Mouse (Mus musculus): ENCODE results near the gene Itsn1. TPM values are rescaled to one million over a fixed set of nuclear protein-coding genes. Genes with fewer than 3 reads are reported as not detected.

The Itsn1 gene
- polyA plus RNA-seq, 1 experiment from 2014 or later: 29.6 TPM

GRCm38 (mm10) chr16:91851456-91852231 is 122.6 kb downstream of the Itsn1 start:
- Histone ChIP-seq H3K9ac (no peak overlapping the region), H3K9me3 (no peaks in the 10 kb centered on the region), H3K27me3 (no peaks in the 10 kb centered on the region), H3K4me1 (peaks cover 1% of the 10 kb centered on the region), H3K27ac (no peak overlapping the region), H3K36me3 (peaks cover 89% of the 10 kb centered on the region), H3K4me2 (no peak overlapping the region), H3K4me3 (no peak overlapping the region)
- 86% methylated on average over 19 of the region's 19 CpGs for WGBS
- no peak for ATAC-seq (ENCODE audit: insufficient number of reproducible peaks, insufficient read depth, low FRiP score, low TSS enrichment, low read depth)

- H3K9ac ChIP-seq: no peak overlapping the region
- H3K27me3 ChIP-seq: no peaks in the 10 kb centered on the region
- no peaks in the 10 kb centered on the region for H3K4me1 ChIP-seq
- WGBS: 77% methylated on average over 10 of the region's 10 CpGs
- H3K4me2 ChIP-seq: no peak overlapping the region
- no peaks in the 10 kb centered on the region for H3K9me3 ChIP-seq
- H3K27ac ChIP-seq: no peak overlapping the region
- H3K4me3 ChIP-seq: no peak overlapping the region
- ATAC-seq (ENCODE audit: insufficient number of reproducible peaks, insufficient read depth, low FRiP score, low TSS enrichment, low read depth): no peak
- peaks cover 90% of the 10 kb centered on the region for H3K36me3 ChIP-seq
Measured at GRCm38 (mm10) chr16:91852753-91853152, 123.7 kb downstream of the Itsn1 start.

GRCm38 (mm10) chr16:91853223-91853622 is 124.1 kb downstream of the Itsn1 start:
- Histone ChIP-seq H3K4me2 (no peak overlapping the region), H3K9ac (no peak overlapping the region), H3K27ac (no peak overlapping the region), H3K4me1 (no peaks in the 10 kb centered on the region), H3K27me3 (no peaks in the 10 kb centered on the region), H3K9me3 (no peaks in the 10 kb centered on the region), H3K4me3 (no peak overlapping the region), H3K36me3 (peaks cover 90% of the 10 kb centered on the region)
- 92% methylated on average over 12 of the region's 12 CpGs for WGBS
- no peak for ATAC-seq (ENCODE audit: insufficient number of reproducible peaks, insufficient read depth, low FRiP score, low TSS enrichment, low read depth)

GRCm38 (mm10) chr16:91858695-91859094 is 129.6 kb downstream of the Itsn1 start:
- WGBS: 89% methylated on average over 7 of the region's 7 CpGs
- Histone ChIP-seq H3K27me3 (no peaks in the 10 kb centered on the region), H3K9ac (no peak overlapping the region), H3K4me3 (no peak overlapping the region), H3K4me2 (no peak overlapping the region), H3K9me3 (no peaks in the 10 kb centered on the region), H3K27ac (no peak overlapping the region), H3K36me3 (peaks cover 56% of the 10 kb centered on the region), H3K4me1 (peaks cover 22% of the 10 kb centered on the region)
- no peak for ATAC-seq (ENCODE audit: insufficient number of reproducible peaks, insufficient read depth, low FRiP score, low TSS enrichment, low read depth)

- Histone ChIP-seq H3K4me1 (peaks cover 22% of the 10 kb centered on the region), H3K4me3 (no peak overlapping the region), H3K4me2 (no peak overlapping the region), H3K27me3 (no peaks in the 10 kb centered on the region), H3K9ac (no peak overlapping the region), H3K27ac (no peak overlapping the region), H3K36me3 (peaks cover 56% of the 10 kb centered on the region), H3K9me3 (no peaks in the 10 kb centered on the region)
- no peak for ATAC-seq (ENCODE audit: insufficient number of reproducible peaks, insufficient read depth, low FRiP score, low TSS enrichment, low read depth)
- WGBS: 82% methylated on average over 3 of the region's 3 CpGs
Measured at GRCm38 (mm10) chr16:91859203-91859602, 130.1 kb downstream of the Itsn1 start.

GRCm38 (mm10) chr16:91859958-91860357 is 130.9 kb downstream of the Itsn1 start:
- Histone ChIP-seq H3K27me3 (no peaks in the 10 kb centered on the region), H3K9ac (no peak overlapping the region), H3K4me2 (no peak overlapping the region), H3K4me3 (no peak overlapping the region), H3K4me1 (peaks cover 26% of the 10 kb centered on the region), H3K36me3 (peaks cover 56% of the 10 kb centered on the region), H3K9me3 (no peaks in the 10 kb centered on the region), H3K27ac (no peak overlapping the region)
- 82% methylated on average over 8 of the region's 8 CpGs for WGBS
- no peak for ATAC-seq (ENCODE audit: insufficient number of reproducible peaks, insufficient read depth, low FRiP score, low TSS enrichment, low read depth)

- Histone ChIP-seq H3K27ac (peak overlapping the region; percentile 57), H3K36me3 (peaks cover 56% of the 10 kb centered on the region), H3K4me3 (no peak overlapping the region), H3K4me1 (peaks cover 26% of the 10 kb centered on the region), H3K27me3 (no peaks in the 10 kb centered on the region), H3K9me3 (no peaks in the 10 kb centered on the region), H3K9ac (no peak overlapping the region), H3K4me2 (no peak overlapping the region)
- 61% methylated on average over 14 of the region's 14 CpGs for WGBS
- ATAC-seq (ENCODE audit: insufficient number of reproducible peaks, insufficient read depth, low FRiP score, low TSS enrichment, low read depth): no peak
Measured at GRCm38 (mm10) chr16:91860471-91861125, 131.5 kb downstream of the Itsn1 start.

GRCm38 (mm10) chr16:91861784-91862371 is 132.8 kb downstream of the Itsn1 start:
- peaks cover 51% of the 10 kb centered on the region for H3K36me3 ChIP-seq
- WGBS: 62% methylated on average over 6 of the region's 6 CpGs

GRCm38 (mm10) chr16:91862836-91863235 is 133.8 kb downstream of the Itsn1 start:
- Histone ChIP-seq H3K4me3 (no peak overlapping the region), H3K4me1 (peaks cover 26% of the 10 kb centered on the region), H3K27ac (no peak overlapping the region; the same call in 1 of the 2 replicates), H3K9me3 (no peaks in the 10 kb centered on the region), H3K4me2 (no peak overlapping the region), H3K27me3 (no peaks in the 10 kb centered on the region), H3K9ac (no peak overlapping the region), H3K36me3 (peaks cover 51% of the 10 kb centered on the region)
- WGBS: 76% methylated on average over 7 of the region's 7 CpGs
- no peak for ATAC-seq (ENCODE audit: insufficient number of reproducible peaks, insufficient read depth, low FRiP score, low TSS enrichment, low read depth)

More at GRCm38 (mm10) chr16:91861784-91862371, 132.8 kb downstream of the Itsn1 start:
- Histone ChIP-seq H3K4me1 (peaks cover 26% of the 10 kb centered on the region), H3K4me2 (no peak overlapping the region), H3K27me3 (no peaks in the 10 kb centered on the region), H3K9ac (no peak overlapping the region), H3K27ac (peak overlapping the region; percentile 62), H3K9me3 (no peaks in the 10 kb centered on the region), H3K4me3 (no peak overlapping the region)
- no peak for ATAC-seq (ENCODE audit: insufficient number of reproducible peaks, insufficient read depth, low FRiP score, low TSS enrichment, low read depth)

- H3K27ac ChIP-seq: peak overlapping the region; percentile 44; the same call in 1 of the 2 replicates
- 81% methylated on average over 10 of the region's 10 CpGs for WGBS
Measured at GRCm38 (mm10) chr16:91864646-91865332, 135.7 kb downstream of the Itsn1 start.

GRCm38 (mm10) chr16:91865570-91866257 is 136.6 kb downstream of the Itsn1 start:
- Histone ChIP-seq H3K4me3 (no peak overlapping the region), H3K27me3 (no peaks in the 10 kb centered on the region), H3K9me3 (no peaks in the 10 kb centered on the region), H3K36me3 (peaks cover 66% of the 10 kb centered on the region), H3K27ac (no peak overlapping the region), H3K4me1 (peaks cover 23% of the 10 kb centered on the region), H3K9ac (no peak overlapping the region), H3K4me2 (no peak overlapping the region)
- WGBS: 89% methylated on average over 7 of the region's 7 CpGs
- ATAC-seq (ENCODE audit: insufficient number of reproducible peaks, insufficient read depth, low FRiP score, low TSS enrichment, low read depth): no peak

More at GRCm38 (mm10) chr16:91864646-91865332, 135.7 kb downstream of the Itsn1 start:
- Histone ChIP-seq H3K27me3 (no peaks in the 10 kb centered on the region), H3K4me1 (peaks cover 30% of the 10 kb centered on the region), H3K4me2 (no peak overlapping the region), H3K4me3 (no peak overlapping the region), H3K36me3 (peaks cover 62% of the 10 kb centered on the region), H3K9ac (no peak overlapping the region), H3K9me3 (no peaks in the 10 kb centered on the region)
- no peak for ATAC-seq (ENCODE audit: insufficient number of reproducible peaks, insufficient read depth, low FRiP score, low TSS enrichment, low read depth)

Measured in embryonic facial prominence, embryonic 13.5 days (tissue).